Mouse (Mus musculus): Measurements from ENCODE around the gene Fignl1. TPM values are rescaled to one million over a fixed set of nuclear protein-coding genes. Genes with fewer than 3 reads are reported as not detected.

The Fignl1 gene
- total RNA-seq, 1 experiment from 2014 or later, result 9.2 TPM

- no peak for DNase-seq
Measured at GRCm38 (mm10) chr11:11766105-11766504, 42.7 kb downstream of the Fignl1 start.

DNA sequence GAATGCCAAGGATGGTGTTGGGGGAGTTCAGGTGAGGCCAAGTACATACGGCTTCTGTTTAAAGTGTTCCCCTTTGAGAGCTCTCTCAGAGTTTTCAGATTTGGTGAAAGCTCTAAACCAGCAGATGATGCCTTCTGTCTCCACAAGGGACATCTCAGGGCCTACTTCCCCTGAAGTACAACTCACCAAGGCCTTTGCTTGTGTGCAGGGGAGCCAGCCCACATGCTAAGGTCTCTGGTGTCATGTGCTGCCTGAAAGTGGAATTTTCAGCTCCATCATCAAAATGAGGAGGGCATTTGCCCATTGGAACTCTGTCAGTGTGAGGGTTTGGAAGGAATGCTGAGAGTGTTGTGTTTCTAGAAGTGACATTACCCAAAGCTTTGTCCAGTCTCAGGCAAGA lies 43.3 kb downstream of the Fignl1 start:
- DNase-seq, result no peak

DNA sequence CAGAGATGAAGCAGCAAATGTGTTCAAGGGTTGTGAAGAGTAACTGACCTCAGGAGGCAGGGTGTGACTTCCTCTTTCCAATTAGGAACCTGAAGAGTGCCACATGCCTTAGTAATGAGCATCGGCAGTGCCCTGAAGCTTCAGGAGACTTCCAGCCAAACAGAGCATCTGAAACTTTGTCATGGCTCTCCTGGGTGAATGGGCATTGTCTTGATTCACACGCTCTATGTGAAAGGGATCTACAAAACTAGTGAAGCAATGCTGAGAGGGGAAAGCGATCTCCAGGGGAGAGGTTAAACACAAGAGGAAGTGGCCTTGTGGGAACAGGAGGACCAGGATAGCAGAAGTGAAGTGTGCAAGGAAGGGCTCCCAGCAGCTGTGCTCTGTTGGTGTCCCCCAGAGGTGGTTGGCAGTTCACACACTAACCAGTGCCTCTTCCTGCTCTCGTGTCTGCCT lies 45.5 kb downstream of the Fignl1 start:
- DNase-seq, result no peak

GRCm38 (mm10) chr11:11758883-11759282 lies 49.9 kb downstream of the Fignl1 start:
- DNase-seq, result no peak

GRCm38 (mm10) chr11:11758121-11758520 lies 50.6 kb downstream of the Fignl1 start:
- DNase-seq, result no peak

DNA sequence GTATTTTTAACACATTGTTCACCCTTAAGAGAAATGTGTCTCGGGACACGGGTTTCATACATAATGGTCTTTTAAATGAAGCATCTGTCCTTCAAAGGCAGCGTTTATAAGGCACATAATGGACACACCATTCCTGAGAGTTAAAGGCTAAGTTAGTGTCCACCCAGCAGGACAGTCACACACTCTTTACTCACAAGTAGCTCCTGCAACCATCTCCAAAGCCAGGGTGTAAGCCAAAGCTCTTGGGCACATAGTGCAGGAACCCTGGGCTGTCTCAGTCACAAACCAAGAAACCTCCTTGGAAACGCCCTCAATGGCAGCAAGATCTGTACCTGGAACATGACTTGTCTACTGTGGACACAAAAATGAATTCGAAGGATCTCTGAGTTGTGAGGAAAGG lies 55.9 kb downstream of the Fignl1 start:
- DNase-seq, result no peak

- DNase-seq, result no peak
Measured at GRCm38 (mm10) chr11:11751091-11751490, 57.7 kb downstream of the Fignl1 start.

GRCm38 (mm10) chr11:11744222-11744621 lies 64.5 kb downstream of the Fignl1 start:
- no peak for DNase-seq

GRCm38 (mm10) chr11:11742626-11743025 lies 66.1 kb downstream of the Fignl1 start:
- DNase-seq, result peak; percentile 54

DNA sequence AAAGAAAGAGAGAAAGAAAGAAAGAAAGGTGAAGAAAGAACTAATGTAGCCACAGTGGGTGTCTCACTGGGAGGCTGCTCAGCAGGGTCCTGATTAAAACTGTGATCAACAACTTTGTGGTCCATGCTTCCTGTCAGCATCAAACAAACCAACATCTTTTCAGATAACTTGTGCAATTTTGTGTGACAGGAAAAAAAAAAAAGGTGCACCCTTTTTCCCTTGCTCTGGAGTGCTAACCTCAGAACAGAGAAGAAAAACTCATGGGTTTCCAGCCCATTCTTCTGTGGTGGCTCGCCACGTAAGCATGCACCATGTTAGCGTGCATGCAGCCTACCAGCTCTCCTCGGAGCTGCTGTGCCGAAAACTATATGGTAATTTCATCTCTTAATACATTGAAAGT lies 67.2 kb downstream of the Fignl1 start:
- DNase-seq, result no peak

- no peak for DNase-seq
Measured at GRCm38 (mm10) chr11:11740603-11741002, 68.2 kb downstream of the Fignl1 start.

- no peak for DNase-seq
Measured at GRCm38 (mm10) chr11:11739054-11739453, 69.7 kb downstream of the Fignl1 start.

GRCm38 (mm10) chr11:11737562-11737961 lies 71.2 kb downstream of the Fignl1 start:
- no peak for DNase-seq

Other genes with a start within 250 kb of the Fignl1 start
- gene 4930512M02Rik, start 181.1 kb downstream of the Fignl1 start, total RNA-seq (2021), result not detected in 2 replicates
- 6.3 and 23.4 TPM in 2 replicates for gene Ikzf1, start 124.0 kb downstream of the Fignl1 start, total RNA-seq (2021)
- 66.4 and 68.7 TPM in 2 replicates for gene Ddc, start 89.2 kb upstream of the Fignl1 start, total RNA-seq (2021)
- 149 and 158 TPM in 2 replicates for gene Grb10, start 229.7 kb upstream of the Fignl1 start, total RNA-seq (2021)